In the genomic region with DNA sequence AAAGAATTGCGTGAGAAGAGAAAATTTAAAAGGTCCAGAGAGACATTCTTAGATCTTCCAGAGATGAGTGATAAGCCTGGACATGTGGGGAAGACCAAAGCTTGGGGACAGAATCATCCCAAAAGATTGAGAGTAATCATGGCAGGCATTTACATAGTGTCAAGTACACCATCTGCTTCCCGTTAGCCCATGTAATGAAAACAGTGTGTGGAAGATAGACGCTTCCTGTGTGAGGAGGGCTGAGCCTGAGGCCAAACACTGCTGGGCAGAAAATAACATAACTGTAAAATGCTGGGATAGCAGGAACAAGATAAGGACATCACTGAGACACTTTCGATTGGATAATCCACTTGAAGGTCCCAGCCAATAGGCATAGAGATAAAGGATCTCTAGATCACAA, we compare ENCODE assay signal across 25 mouse cellular contexts.
DNase-seq lines count a peak whose midpoint lies in the region; ATAC-seq lines count a peak whose summit lies in the region.
"Had no signal": no experiment of that assay in that cellular context is flagged by ENCODE, and none has a peak within 500 bp of the region (broad histone marks: within the 10 kb centered on the region; RNA-seq: fewer than 3 reads in every experiment).

No protein-coding gene starts in this region.

- H3K4me3 ChIP-seq in hindbrain, embryonic 11.5 days (ENCODE audit: low read depth, low read length), result no peak overlapping the region
- no peak overlapping the region for H3K4me3 ChIP-seq in hindbrain, embryonic 14.5 days (replicated peaks; ENCODE audit: low read length)
- H3K4me3 ChIP-seq: embryonic facial prominence, embryonic 15.5 days; forebrain, embryonic 15.5 days; heart, adult 2 months; hindbrain, embryonic 13.5 days; left cerebral cortex, adult 2 months; liver, embryonic 12.5 days; midbrain, embryonic 12.5 days had no signal

- H3K9ac ChIP-seq in hindbrain, embryonic 11.5 days (ENCODE audit: low read depth, low read length), result no peak overlapping the region
- no peak overlapping the region for H3K9ac ChIP-seq in hindbrain, embryonic 14.5 days
- H3K9ac ChIP-seq: embryonic facial prominence, embryonic 15.5 days; forebrain, embryonic 15.5 days; hindbrain, embryonic 13.5 days; liver, embryonic 12.5 days; midbrain, embryonic 12.5 days had no signal

- DNase-seq in hindbrain, embryonic 11.5 days (ENCODE audit: low spot score), result peak; percentile 37
- DNase-seq in hindbrain, embryonic 14.5 days (ENCODE audit: low spot score), result no peak
- DNase-seq in embryo, embryonic 9.5 days (ENCODE audit: extremely low spot score), result peak; percentile 29
- peak; percentile 35 for DNase-seq in hindlimb bud, embryonic 11.5 days (ENCODE audit: extremely low spot score, low read depth, low spot score)
- no peak for DNase-seq in lung, postnatal 14 days
- DNase-seq in cerebellum, adult 8-10 months, result no peak
- DNase-seq in gastrocnemius, postnatal 25 days, result no peak
- DNase-seq: adrenal gland, adult 8-10 months; cerebellum, adult 2 months; gastrocnemius, postnatal 10 days; heart, adult 2 months; kidney, adult 2 months; left cerebral cortex, postnatal 4 days; lung, adult 18-20 months; lung, postnatal 10 days; right cerebral cortex, postnatal 14 days; spleen, adult 18-20 months had no signal

- no peak overlapping the region for H3K4me2 ChIP-seq in hindbrain, embryonic 11.5 days (replicated peaks; ENCODE audit: low read depth, low read length)
- no peak overlapping the region for H3K4me2 ChIP-seq in hindbrain, embryonic 14.5 days (replicated peaks)
- H3K4me2 ChIP-seq: embryonic facial prominence, embryonic 15.5 days; forebrain, embryonic 15.5 days; hindbrain, embryonic 13.5 days; liver, embryonic 12.5 days; midbrain, embryonic 12.5 days had no signal

- ATAC-seq in hindbrain, embryonic 11.5 days (ENCODE audit: low FRiP score), result no peak
- ATAC-seq in hindbrain, embryonic 14.5 days (ENCODE audit: low FRiP score), result no peak
- ATAC-seq: activated CD4-positive, CD25-positive, alpha-beta regulatory T cell, adult 4 months; forebrain, embryonic 15.5 days; liver, embryonic 12.5 days had no signal

- no peak overlapping the region for H3K27ac ChIP-seq in hindbrain, embryonic 11.5 days (ENCODE audit: low read depth, low read length)
- no peak overlapping the region for H3K27ac ChIP-seq in hindbrain, embryonic 14.5 days
- H3K27ac ChIP-seq: embryonic facial prominence, embryonic 15.5 days; forebrain, embryonic 15.5 days; heart, adult 2 months; hindbrain, embryonic 13.5 days; kidney, postnatal 0 days; left cerebral cortex, adult 2 months; liver, embryonic 12.5 days; midbrain, embryonic 12.5 days had no signal

- no peaks in the 10 kb centered on the region for H3K36me3 ChIP-seq in hindbrain, embryonic 11.5 days (ENCODE audit: control insufficient read depth, insufficient read depth, low read length)
- no peaks in the 10 kb centered on the region for H3K36me3 ChIP-seq in hindbrain, embryonic 14.5 days (replicated peaks; ENCODE audit: control insufficient read depth, insufficient read depth)
- H3K36me3 ChIP-seq: embryonic facial prominence, embryonic 15.5 days; forebrain, embryonic 15.5 days; hindbrain, embryonic 13.5 days; liver, embryonic 12.5 days; midbrain, embryonic 12.5 days had no signal

- 74% methylated on average over 4 of the region's 4 CpGs for WGBS in hindbrain, embryonic 11.5 days
- WGBS in hindbrain, embryonic 14.5 days, result 71% methylated on average over 4 of the region's 4 CpGs

- no peaks in the 10 kb centered on the region for H3K9me3 ChIP-seq in hindbrain, embryonic 11.5 days (ENCODE audit: control insufficient read depth, low read length)
- peaks cover 3% of the 10 kb centered on the region for H3K9me3 ChIP-seq in hindbrain, embryonic 14.5 days (ENCODE audit: control insufficient read depth, low read length)
- H3K9me3 ChIP-seq: embryonic facial prominence, embryonic 15.5 days; forebrain, embryonic 15.5 days; hindbrain, embryonic 13.5 days had no signal

- H3K4me1 ChIP-seq in hindbrain, embryonic 11.5 days (replicated peaks; ENCODE audit: control insufficient read depth, insufficient read depth, low read length), result no peaks in the 10 kb centered on the region
- 0 out of 2 replicates have a peak, but pooled peaks cover 4% of the 10 kb centered on the region for H3K4me1 ChIP-seq in hindbrain, embryonic 14.5 days (replicated peaks; ENCODE audit: control insufficient read depth, insufficient read depth, low read length)
- H3K4me1 ChIP-seq: forebrain, embryonic 15.5 days; liver, embryonic 12.5 days; midbrain, embryonic 12.5 days had no signal

- no peaks in the 10 kb centered on the region for H3K27me3 ChIP-seq in hindbrain, embryonic 11.5 days (ENCODE audit: control insufficient read depth, insufficient read depth, low read length)
- no peaks in the 10 kb centered on the region for H3K27me3 ChIP-seq in hindbrain, embryonic 14.5 days (ENCODE audit: control insufficient read depth, insufficient read depth, low read length)
- H3K27me3 ChIP-seq: embryonic facial prominence, embryonic 15.5 days; forebrain, embryonic 15.5 days; hindbrain, embryonic 13.5 days; liver, embryonic 12.5 days; midbrain, embryonic 12.5 days had no signal

Comparison
In these comparisons a context has a peak if more than half of its experiments do, and no peak if none do; other contexts are left out.
1. DNase-seq: peak in hindbrain, embryonic 11.5 days (single experiment), embryo, embryonic 9.5 days (single experiment) and hindlimb bud, embryonic 11.5 days (single experiment); none in hindbrain, embryonic 14.5 days (single experiment), lung, postnatal 14 days (single experiment), cerebellum, adult 8-10 months (single experiment) and gastrocnemius, postnatal 25 days (single experiment).